Mouse (Mus musculus) heart, postnatal 0 days (tissue): Measurements from ENCODE around the gene Tbk1. TPM values are rescaled to one million over a fixed set of nuclear protein-coding genes. Genes with fewer than 3 reads are reported as not detected.

Experiments
- ATAC-seq: fragments of 200-750 bp; cut with Nextera tagmentation; 2 replicates; pipeline ENCODE4 v1.8.0; 2017; ENCODE audit warnings: low read depth, moderate number of reproducible peaks, moderate library complexity; ENCODE audit not compliant: insufficient read depth
- DNase-seq: peaks from one replicate; pipeline ENCODE4 v3.0.0-alpha.2; 2016; ENCODE audit warnings: low spot score
- H3K27ac ChIP-seq: fragments of 300-500 bp; sonication (generic); 2 replicates; pipeline ENCODE4 v1.5.1; 2014; ENCODE audit warnings: low read depth, mild to moderate bottlenecking
- H3K27me3 ChIP-seq: fragments of 300-500 bp; sonication (generic); 2 replicates; pipeline ENCODE4 v1.6.1; 2014; ENCODE audit warnings: low read length, mixed read lengths; ENCODE audit not compliant: control insufficient read depth, insufficient read depth
- H3K36me3 ChIP-seq: fragments of 300-500 bp; sonication (generic); replicated peaks from 2 replicates; pipeline ENCODE4 v1.6.1; 2014; ENCODE audit warnings: low read length, mixed read lengths; ENCODE audit not compliant: control insufficient read depth, insufficient read depth
- H3K4me1 ChIP-seq: fragments of 300-500 bp; sonication (generic); 2 replicates; pipeline ENCODE4 v1.6.1; 2014; ENCODE audit warnings: antibody characterized with exemption; ENCODE audit not compliant: control insufficient read depth, insufficient read depth
- H3K4me2 ChIP-seq: fragments of 300-500 bp; sonication (generic); 2 replicates; pipeline ENCODE4 v1.6.1; 2014; ENCODE audit warnings: low read depth, mild to moderate bottlenecking, low read length, moderate library complexity
- H3K4me3 ChIP-seq: fragments of 300-500 bp; sonication (generic); 2 replicates; pipeline ENCODE4 v1.5.1; 2014; ENCODE audit warnings: low read depth, low read length
- H3K9ac ChIP-seq: fragments of 300-500 bp; sonication (generic); replicated peaks from 2 replicates; pipeline ENCODE4 v1.6.1; 2014; ENCODE audit warnings: low read depth, low read length, mixed read lengths
- H3K9me3 ChIP-seq: fragments of 300-500 bp; sonication (generic); replicated peaks from 2 replicates; pipeline ENCODE4 v1.6.1; 2016; ENCODE audit warnings: low read length; ENCODE audit not compliant: control insufficient read depth
- CTCF ChIP-seq: IDR thresholded peaks from 2 replicates; pipeline ENCODE4 v1.5.1; 2016; ENCODE audit warnings: antibody characterized with exemption, control low read depth, low read depth
- EP300 ChIP-seq: IDR thresholded peaks from 2 replicates; pipeline ENCODE4 v1.6.1; 2016; ENCODE audit warnings: antibody characterized with exemption, low read depth
- WGBS: fragments of 180-500 bp; shearing (Covaris S2); extraction: QIAGEN DNeasy Blood & Tissue Kit; methylation state at CpG from one replicate; pipeline ENCODE4 v1.1.7; 2014; 5-methylcytosine and 5-hydroxymethylcytosine counted together
- polyA plus RNA-seq: library from polyadenylated mRNA; unstranded; fragments of >200 nt; fragmentation: Nextera tagmentation; extraction: Ambion mirVana; gene quantifications from 2 replicates; pipeline ENCODE4 v1.2.1, GENCODE M21; 2015
- total RNA-seq: library from RNA; depleted of rRNA; stranded (reverse); fragments of >200 nt; gene quantifications from 2 replicates; pipeline ENCODE4 v1.2.3, GENCODE M21; 2014; ENCODE audit warnings: low replicate concordance; rRNA removed

Tbk1 gene
- 12.5 and 23.3 TPM in 2 replicates for total RNA-seq
- 15.5 and 15.7 TPM in 2 replicates for polyA plus RNA-seq

- Histone ChIP-seq H3K4me2 (peak within 1 kb of the TSS; percentile 68), H3K4me3 (peak within 1 kb of the TSS; percentile 73), H3K27me3 (no peaks in the 10 kb centered on the region), H3K4me1 (peaks cover 9% of the 10 kb centered on the region; the same call in 1 of the 2 replicates), H3K9me3 (no peaks in the 10 kb centered on the region), H3K9ac (peak within 1 kb of the TSS; percentile 85), H3K36me3 (peaks cover 23% of the 10 kb centered on the region), H3K27ac (peak within 1 kb of the TSS; percentile 84)
- ATAC-seq (peak; percentile 98), DNase-seq (peak; percentile 91)
- under 1% methylated on average over 51 of the region's 58 CpGs for WGBS
- TF ChIP-seq EP300 (no peak), CTCF (no peak)
Observed at GRCm38 (mm10) chr10:121586675-121587370, at the start of gene Tbk1. Tbk1 (minus strand) TSS chr10:121586787.

- H3K36me3 ChIP-seq = no peaks in the 10 kb centered on the region
- H3K4me1 ChIP-seq = no peaks in the 10 kb centered on the region
- DNase-seq (no peak), ATAC-seq (no peak)
- TF ChIP-seq EP300 (no peak), CTCF (no peak)
- H3K4me2 ChIP-seq = no peak overlapping the region
- 79% methylated on average over 6 of the region's 6 CpGs for WGBS
- H3K27ac ChIP-seq = no peak overlapping the region
- H3K4me3 ChIP-seq = no peak overlapping the region
- H3K9ac ChIP-seq = no peak overlapping the region
- H3K9me3 ChIP-seq = no peaks in the 10 kb centered on the region
- H3K27me3 ChIP-seq = peaks cover 6% of the 10 kb centered on the region; the same call in 1 of the 2 replicates
Observed at GRCm38 (mm10) chr10:121636276-121636675, 49.7 kb upstream of the Tbk1 start.

- no peak overlapping the region for H3K9ac ChIP-seq
- no peak for ATAC-seq
- DNase-seq = no peak
- no peaks in the 10 kb centered on the region for H3K4me1 ChIP-seq
- H3K27me3 ChIP-seq = no peaks in the 10 kb centered on the region
- WGBS = 61% methylated on average over 1 of the region's 1 CpGs
- no peak for TF ChIP-seq EP300
- no peak for TF ChIP-seq CTCF
- no peaks in the 10 kb centered on the region for H3K36me3 ChIP-seq
- no peaks in the 10 kb centered on the region for H3K9me3 ChIP-seq
- H3K4me2 ChIP-seq = no peak overlapping the region
- H3K27ac ChIP-seq = no peak overlapping the region
- no peak overlapping the region for H3K4me3 ChIP-seq
Observed at GRCm38 (mm10) chr10:121634159-121634558, 47.6 kb upstream of the Tbk1 start.

- WGBS = 78% methylated on average over 6 of the region's 6 CpGs
- no peak overlapping the region for H3K4me3 ChIP-seq
Observed at GRCm38 (mm10) chr10:121628561-121629040, 42.0 kb upstream of the Tbk1 start.

GRCm38 (mm10) chr10:121627216-121627852, 40.7 kb upstream of the Tbk1 start:
- H3K36me3 ChIP-seq = peaks cover 7% of the 10 kb centered on the region; the same call in 1 of the 2 replicates
- DNase-seq = no peak
- TF ChIP-seq EP300 (no peak), CTCF (no peak)
- no peaks in the 10 kb centered on the region for H3K27me3 ChIP-seq
- H3K9ac ChIP-seq = no peak overlapping the region
- WGBS = 80% methylated on average over 10 of the region's 10 CpGs
- H3K4me2 ChIP-seq = no peak overlapping the region
- H3K4me3 ChIP-seq = no peak overlapping the region
- H3K9me3 ChIP-seq = no peaks in the 10 kb centered on the region
- H3K27ac ChIP-seq = no peak overlapping the region
- 0 out of 2 replicates have a peak, but pooled peaks cover 12% of the 10 kb centered on the region for H3K4me1 ChIP-seq
- ATAC-seq = no peak

More at GRCm38 (mm10) chr10:121628561-121629040, 42.0 kb upstream of the Tbk1 start:
- no peak for DNase-seq
- ATAC-seq = no peak
- H3K4me2 ChIP-seq = no peak overlapping the region
- no peaks in the 10 kb centered on the region for H3K9me3 ChIP-seq
- 0 out of 2 replicates have a peak, but pooled peaks cover 12% of the 10 kb centered on the region for H3K4me1 ChIP-seq
- no peak overlapping the region for H3K9ac ChIP-seq
- TF ChIP-seq EP300 (no peak), CTCF (no peak)
- no peaks in the 10 kb centered on the region for H3K27me3 ChIP-seq
- H3K36me3 ChIP-seq = no peaks in the 10 kb centered on the region
- H3K27ac ChIP-seq = no peak overlapping the region
